Mouse (Mus musculus) CH12.LX (cell line): Measurements from ENCODE around the gene Hist1h4h. TPM values are rescaled to one million over a fixed set of nuclear protein-coding genes. Genes with fewer than 3 reads are reported as not detected.

Source experiments
- DNase-seq: peaks from one replicate; pipeline ENCODE4 v3.0.0-alpha.2; 2013; ENCODE audit errors: extremely low read depth
- H3K27ac ChIP-seq: 2 replicates; pipeline ENCODE4 v1.5.1; 2012; ENCODE audit warnings: low read depth, mild to moderate bottlenecking, control low read depth, moderate library complexity; ENCODE audit not compliant: insufficient read depth
- H3K27me3 ChIP-seq: replicated peaks from 2 replicates; pipeline ENCODE3; 2012; ENCODE audit warnings: inconsistent platforms
- H3K36me3 ChIP-seq, 2 experiments: replicated peaks in 1 of 2; 2 replicates each; pipeline versions ENCODE3 to v1.6.1; 2012; ENCODE audit warnings: inconsistent platforms in 1 of 2, low read length in 1 of 2, mild to moderate bottlenecking in 1 of 2, mixed read lengths in 1 of 2, moderate library complexity in 1 of 2; ENCODE audit not compliant: control insufficient read depth in 1 of 2, insufficient read depth in 1 of 2
- H3K4me1 ChIP-seq, 2 experiments: 2 replicates each; pipeline ENCODE4 v1.6.1; 2012; ENCODE audit warnings: inconsistent platforms in 1 of 2, moderate library complexity in 1 of 2; ENCODE audit not compliant: insufficient read depth in 2 of 2, control insufficient read depth in 1 of 2
- H3K4me2 ChIP-seq: 2 replicates; pipeline ENCODE4 v1.6.1; 2012; ENCODE audit warnings: low read depth, mild to moderate bottlenecking, control low read depth; ENCODE audit not compliant: poor library complexity, insufficient read depth, severe bottlenecking
- H3K4me3 ChIP-seq, 3 experiments: fragments of 150-350 bp in 1 of 3; sonication (generic) in 1 of 3; replicated peaks in 1 of 3; 2 replicates each; pipeline versions ENCODE3 to v1.5.1; 2011 to 2012; ENCODE audit warnings: low read depth in 2 of 3, low read length in 2 of 3, mild to moderate bottlenecking in 2 of 3, moderate library complexity in 2 of 3, control low read depth in 1 of 3, improper control_type of control experiment in 1 of 3, inconsistent platforms in 1 of 3, mixed read lengths in 1 of 3; ENCODE audit not compliant: poor library complexity in 1 of 3
- H3K79me2 ChIP-seq: replicated peaks from 2 replicates; pipeline ENCODE4 v1.6.1; 2012; ENCODE audit warnings: mild to moderate bottlenecking, moderate library complexity; ENCODE audit not compliant: control insufficient read depth, poor library complexity, insufficient read depth, severe bottlenecking; ENCODE audit errors: extremely low read depth
- H3K9ac ChIP-seq: 2 replicates; pipeline ENCODE4 v1.6.1; 2012; ENCODE audit warnings: low read depth, mild to moderate bottlenecking, control low read depth, moderate library complexity; ENCODE audit not compliant: insufficient read depth
- H3K9me3 ChIP-seq: replicated peaks from 2 replicates; pipeline ENCODE3; 2012; ENCODE audit warnings: low read length, inconsistent platforms, mixed read lengths
- CHD1 ChIP-seq: IDR thresholded peaks from 2 replicates; pipeline ENCODE4 v1.6.1; 2012; ENCODE audit warnings: low read depth, low read length, improper control_type of control experiment, inconsistent platforms
- E2F4 ChIP-seq: IDR thresholded peaks from 2 replicates; pipeline ENCODE4 v1.6.1; 2011; ENCODE audit warnings: low read depth, low read length, improper control_type of control experiment; ENCODE audit not compliant: insufficient replicate concordance
- ELF1 ChIP-seq: IDR thresholded peaks from 2 replicates; pipeline ENCODE4 v1.6.1; 2014; ENCODE audit warnings: low read depth, mild to moderate bottlenecking, inconsistent platforms, low read length, improper control_type of control experiment
- EP300 ChIP-seq: IDR thresholded peaks from 2 replicates; pipeline ENCODE4 v1.6.1; 2011; ENCODE audit warnings: low read length, improper control_type of control experiment
- JUN ChIP-seq: IDR thresholded peaks from 2 replicates; pipeline ENCODE4 v1.6.1; 2011; ENCODE audit warnings: low read depth, mild to moderate bottlenecking, low read length, improper control_type of control experiment, moderate library complexity; ENCODE audit not compliant: insufficient read depth
- KAT2A ChIP-seq: IDR thresholded peaks from 2 replicates; pipeline ENCODE4 v1.6.1; 2012; ENCODE audit warnings: low read length, improper control_type of control experiment, inconsistent platforms; ENCODE audit not compliant: insufficient replicate concordance
- MAFK ChIP-seq: IDR thresholded peaks from 2 replicates; pipeline ENCODE4 v1.6.1; 2011; ENCODE audit warnings: low read length, improper control_type of control experiment; ENCODE audit not compliant: insufficient replicate concordance
- MXI1 ChIP-seq: IDR thresholded peaks from 2 replicates; pipeline ENCODE4 v1.6.1; 2011; ENCODE audit warnings: mild to moderate bottlenecking, low read depth, low read length, improper control_type of control experiment
- MYC ChIP-seq: IDR thresholded peaks from 2 replicates; pipeline ENCODE4 v1.6.1; 2011; ENCODE audit warnings: low read depth, mild to moderate bottlenecking, improper control_type of control experiment, low read length
- NELFE ChIP-seq: IDR thresholded peaks from 2 replicates; pipeline ENCODE4 v1.6.1; 2011; ENCODE audit warnings: low read depth, low read length, improper control_type of control experiment
- NRF1 ChIP-seq: IDR thresholded peaks from 2 replicates; pipeline ENCODE4 v1.6.1; 2014; ENCODE audit warnings: low read depth, mild to moderate bottlenecking, inconsistent platforms, low read length, improper control_type of control experiment, moderate library complexity
- PAX5 ChIP-seq: IDR thresholded peaks from 2 replicates; pipeline ENCODE4 v1.6.1; 2012; ENCODE audit warnings: low read length, inconsistent platforms, mixed read lengths
- RAD21 ChIP-seq: IDR thresholded peaks from 2 replicates; pipeline ENCODE4 v1.6.1; 2011; ENCODE audit warnings: low read depth, mild to moderate bottlenecking, low read length, improper control_type of control experiment, moderate library complexity
- SIN3A ChIP-seq: IDR thresholded peaks from 2 replicates; pipeline ENCODE4 v1.6.1; 2012; ENCODE audit warnings: low read length, improper control_type of control experiment, inconsistent platforms
- TBP ChIP-seq: conservative IDR thresholded peaks from 2 replicates; pipeline ENCODE4 v1.6.1; 2011; ENCODE audit warnings: low read depth, low read length, improper control_type of control experiment
- USF1 ChIP-seq: IDR thresholded peaks from 2 replicates; pipeline ENCODE4 v1.6.1; 2014; ENCODE audit warnings: low read depth, mild to moderate bottlenecking, inconsistent platforms, low read length, improper control_type of control experiment
- ZNF384 ChIP-seq: IDR thresholded peaks from 2 replicates; pipeline ENCODE4 v1.6.1; 2012; ENCODE audit warnings: low read depth, low read length, improper control_type of control experiment, inconsistent platforms
- dilution Hi-C: fragments of 300-500 bp; cut with MboI; formaldehyde crosslinking; loops from 2 replicates; pipeline ENCODE4 v1.14.3; 2020; ENCODE audit warnings: low sequenced_read_pairs; ENCODE audit not compliant: extremely low pct_unique_long_range_greater_than_20kb, extremely low pct_ligation_motif_present
- in situ Hi-C: fragments of 300-500 bp; cut with MboI; formaldehyde crosslinking; loops from 3 replicates; pipeline ENCODE4 v1.14.3; 2019; ENCODE audit warnings: low sequenced_read_pairs, low pct_ligation_motif_present, low pct_unique_long_range_greater_than_20kb, mixed read lengths
- polyA plus RNA-seq: library from polyadenylated mRNA; unstranded; fragments of >175 nt; gene quantifications from 2 replicates; pipeline ENCODE4 v1.2.1, GENCODE M21; 2012; ENCODE audit warnings: low read depth; ENCODE audit not compliant: insufficient read length
- total RNA-seq, 2 experiments: library from RNA; depleted of rRNA; stranded (reverse); fragments of 300-350 nt in 1 of 2; fragments of >200 nt in 1 of 2; gene quantifications; 2 replicates each; pipeline ENCODE4 v1.2.3; 2012 to 2014

The Hist1h4h gene
- total and polyA plus RNA-seq, 3 experiments = 5.5 to 4,957 (median 19.4) TPM

GRCm38 (mm10) chr13:23518295-23518603 lies 12.6 kb upstream of the Hist1h4h start:
- in situ Hi-C loops = loop anchor here (25.0 kb wide), 1 partner anchor 1581 kb away; the partner anchor contains the start of gene Zfp184
- Histone ChIP-seq H3K4me1 (peaks cover 3 to 33% of the 10 kb centered on the region in 2 experiments; a peak in 3 of 4 replicates), H3K27me3 (no peaks in the 10 kb centered on the region), H3K79me2 (no peaks in the 10 kb centered on the region), H3K9me3 (no peaks in the 10 kb centered on the region), H3K4me3 (peak overlapping the region; percentile 53 to 70 (median 57)), H3K27ac (peak overlapping the region; percentile 70), H3K36me3 (no peaks in the 10 kb centered on the region), H3K9ac (peak overlapping the region; percentile 85), H3K4me2 (no peak overlapping the region)
- DNase-seq = no peak
- dilution Hi-C loops = no loop called here
- peak; percentile 44; the same call in 1 of the 2 replicates for TF ChIP-seq MYC
- peak; percentile 94; the same call in 1 of the 2 replicates for TF ChIP-seq CHD1
- TF ChIP-seq SIN3A = 0 out of 2 replicates have a peak, but pooled peaks have one; percentile 55
- TF ChIP-seq ZNF384 = no peak

DNA sequence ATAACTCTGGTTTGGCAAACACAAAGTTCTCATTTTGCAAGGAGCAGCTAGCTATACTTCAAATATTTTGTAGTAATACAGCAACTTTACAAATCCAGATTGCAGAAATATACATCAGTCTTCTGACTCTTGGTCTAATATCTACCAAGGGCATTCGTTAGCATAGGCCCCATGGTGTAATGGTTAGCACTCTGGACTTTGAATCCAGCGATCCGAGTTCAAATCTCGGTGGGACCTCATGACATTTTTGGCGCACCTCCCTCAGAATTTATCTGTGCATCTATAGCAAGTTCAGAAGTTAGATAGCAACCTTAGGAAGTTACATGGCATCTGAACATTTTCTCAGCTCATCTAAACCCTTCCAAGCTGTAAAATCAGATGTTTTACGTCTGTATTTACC lies 12.0 kb upstream of the Hist1h4h start:
- dilution Hi-C loops (no loop called here), in situ Hi-C loops (loop anchor here (25.0 kb wide), 1 partner anchor 1582 kb away; the partner anchor contains the start of gene Zfp184)
- Histone ChIP-seq H3K79me2 (no peaks in the 10 kb centered on the region), H3K4me3 (peak overlapping the region; percentile 53 to 70 (median 58)), H3K9ac (peak overlapping the region; percentile 85), H3K27ac (no peak overlapping the region), H3K4me1 (peaks cover 0 to 29% of the 10 kb centered on the region in 2 experiments; a peak in 2 of 4 replicates), H3K4me2 (peak overlapping the region; percentile 95), H3K36me3 (no peaks in the 10 kb centered on the region), H3K9me3 (no peaks in the 10 kb centered on the region), H3K27me3 (no peaks in the 10 kb centered on the region)
- TF ChIP-seq ELF1 = peak; percentile 97
- TF ChIP-seq RAD21 = no peak
- TF ChIP-seq NRF1 = peak; percentile 64
- no peak for TF ChIP-seq NELFE
- TF ChIP-seq KAT2A = peak; percentile 79; the same call in 1 of the 2 replicates
- 0 out of 2 replicates have a peak, but pooled peaks have one; percentile 9 for TF ChIP-seq MYC
- TF ChIP-seq PAX5 = no peak
- TF ChIP-seq EP300 = no peak
- peak; percentile 97 for TF ChIP-seq MAFK
- no peak for TF ChIP-seq USF1
- TF ChIP-seq MXI1 = peak; percentile 39; the same call in 1 of the 2 replicates
- no peak for TF ChIP-seq JUN
- TF ChIP-seq E2F4 = peak; percentile 92; the same call in 1 of the 2 replicates
- TF ChIP-seq CHD1 = no peak
- TF ChIP-seq TBP = peak; percentile 99
- peak; percentile 85 for DNase-seq
